Mouse (Mus musculus) CH12.LX (cell line): ENCODE data around the gene Anln. TPM values are rescaled to one million over a fixed set of nuclear protein-coding genes. Genes with fewer than 3 reads are reported as not detected.
A peak's percentile ranks its signal among the peaks of the same experiment; 100 is the strongest.

Experiments
- DNase-seq: peaks from one replicate; pipeline ENCODE4 v3.0.0-alpha.2; 2013; ENCODE audit errors: extremely low read depth
- H3K27ac ChIP-seq: 2 replicates; pipeline ENCODE4 v1.5.1; 2012; ENCODE audit warnings: low read depth, mild to moderate bottlenecking, control low read depth, moderate library complexity; ENCODE audit not compliant: insufficient read depth
- H3K27me3 ChIP-seq: replicated peaks from 2 replicates; pipeline ENCODE3; 2012; ENCODE audit warnings: inconsistent platforms
- H3K36me3 ChIP-seq, 2 experiments: replicated peaks in 1 of 2; 2 replicates each; pipeline versions ENCODE3 to v1.6.1; 2012; ENCODE audit warnings: inconsistent platforms in 1 of 2, low read length in 1 of 2, mild to moderate bottlenecking in 1 of 2, mixed read lengths in 1 of 2, moderate library complexity in 1 of 2; ENCODE audit not compliant: control insufficient read depth in 1 of 2, insufficient read depth in 1 of 2
- H3K4me1 ChIP-seq, 2 experiments: 2 replicates each; pipeline ENCODE4 v1.6.1; 2012; ENCODE audit warnings: inconsistent platforms in 1 of 2, moderate library complexity in 1 of 2; ENCODE audit not compliant: insufficient read depth in 2 of 2, control insufficient read depth in 1 of 2
- H3K4me2 ChIP-seq: 2 replicates; pipeline ENCODE4 v1.6.1; 2012; ENCODE audit warnings: low read depth, mild to moderate bottlenecking, control low read depth; ENCODE audit not compliant: poor library complexity, insufficient read depth, severe bottlenecking
- H3K4me3 ChIP-seq, 3 experiments: fragments of 150-350 bp in 1 of 3; sonication (generic) in 1 of 3; replicated peaks in 1 of 3; 2 replicates each; pipeline versions ENCODE3 to v1.5.1; 2011 to 2012; ENCODE audit warnings: low read depth in 2 of 3, low read length in 2 of 3, mild to moderate bottlenecking in 2 of 3, moderate library complexity in 2 of 3, control low read depth in 1 of 3, improper control_type of control experiment in 1 of 3, inconsistent platforms in 1 of 3, mixed read lengths in 1 of 3; ENCODE audit not compliant: poor library complexity in 1 of 3
- H3K79me2 ChIP-seq: replicated peaks from 2 replicates; pipeline ENCODE4 v1.6.1; 2012; ENCODE audit warnings: mild to moderate bottlenecking, moderate library complexity; ENCODE audit not compliant: control insufficient read depth, poor library complexity, insufficient read depth, severe bottlenecking; ENCODE audit errors: extremely low read depth
- H3K9ac ChIP-seq: 2 replicates; pipeline ENCODE4 v1.6.1; 2012; ENCODE audit warnings: low read depth, mild to moderate bottlenecking, control low read depth, moderate library complexity; ENCODE audit not compliant: insufficient read depth
- H3K9me3 ChIP-seq: replicated peaks from 2 replicates; pipeline ENCODE3; 2012; ENCODE audit warnings: low read length, inconsistent platforms, mixed read lengths
- CHD2 ChIP-seq: IDR thresholded peaks from 2 replicates; pipeline ENCODE4 v1.6.1; 2011; ENCODE audit warnings: low read length, improper control_type of control experiment
- ELF1 ChIP-seq: IDR thresholded peaks from 2 replicates; pipeline ENCODE4 v1.6.1; 2014; ENCODE audit warnings: low read depth, mild to moderate bottlenecking, inconsistent platforms, low read length, improper control_type of control experiment
- EP300 ChIP-seq: IDR thresholded peaks from 2 replicates; pipeline ENCODE4 v1.6.1; 2011; ENCODE audit warnings: low read length, improper control_type of control experiment
- ETS1 ChIP-seq: conservative IDR thresholded peaks from 2 replicates; pipeline ENCODE4 v1.6.1; 2012; ENCODE audit warnings: low read depth, mild to moderate bottlenecking, inconsistent platforms, low read length, improper control_type of control experiment, moderate library complexity
- JUND ChIP-seq: conservative IDR thresholded peaks from 2 replicates; pipeline ENCODE4 v1.6.1; 2011; ENCODE audit warnings: low read depth, low read length, improper control_type of control experiment
- KAT2A ChIP-seq: IDR thresholded peaks from 2 replicates; pipeline ENCODE4 v1.6.1; 2012; ENCODE audit warnings: low read length, improper control_type of control experiment, inconsistent platforms; ENCODE audit not compliant: insufficient replicate concordance
- MAFK ChIP-seq: IDR thresholded peaks from 2 replicates; pipeline ENCODE4 v1.6.1; 2011; ENCODE audit warnings: low read length, improper control_type of control experiment; ENCODE audit not compliant: insufficient replicate concordance
- MAZ ChIP-seq: IDR thresholded peaks from 2 replicates; pipeline ENCODE4 v1.6.1; 2012; ENCODE audit warnings: low read depth, mild to moderate bottlenecking, inconsistent platforms, low read length, improper control_type of control experiment, moderate library complexity
- MEF2A ChIP-seq: IDR thresholded peaks from 2 replicates; pipeline ENCODE4 v1.6.1; 2014; ENCODE audit warnings: low read depth, mild to moderate bottlenecking, inconsistent platforms, low read length, improper control_type of control experiment, borderline replicate concordance
- NRF1 ChIP-seq: IDR thresholded peaks from 2 replicates; pipeline ENCODE4 v1.6.1; 2014; ENCODE audit warnings: low read depth, mild to moderate bottlenecking, inconsistent platforms, low read length, improper control_type of control experiment, moderate library complexity
- PAX5 ChIP-seq: IDR thresholded peaks from 2 replicates; pipeline ENCODE4 v1.6.1; 2012; ENCODE audit warnings: low read length, inconsistent platforms, mixed read lengths
- RAD21 ChIP-seq: IDR thresholded peaks from 2 replicates; pipeline ENCODE4 v1.6.1; 2011; ENCODE audit warnings: low read depth, mild to moderate bottlenecking, low read length, improper control_type of control experiment, moderate library complexity
- SIN3A ChIP-seq: IDR thresholded peaks from 2 replicates; pipeline ENCODE4 v1.6.1; 2012; ENCODE audit warnings: low read length, improper control_type of control experiment, inconsistent platforms
- TBP ChIP-seq: conservative IDR thresholded peaks from 2 replicates; pipeline ENCODE4 v1.6.1; 2011; ENCODE audit warnings: low read depth, low read length, improper control_type of control experiment
- UBTF ChIP-seq: IDR thresholded peaks from 2 replicates; pipeline ENCODE4 v1.6.1; 2012; ENCODE audit warnings: low read depth, mild to moderate bottlenecking, inconsistent platforms, low read length, improper control_type of control experiment, moderate library complexity
- USF1 ChIP-seq: IDR thresholded peaks from 2 replicates; pipeline ENCODE4 v1.6.1; 2014; ENCODE audit warnings: low read depth, mild to moderate bottlenecking, inconsistent platforms, low read length, improper control_type of control experiment
- ZNF384 ChIP-seq: IDR thresholded peaks from 2 replicates; pipeline ENCODE4 v1.6.1; 2012; ENCODE audit warnings: low read depth, low read length, improper control_type of control experiment, inconsistent platforms
- dilution Hi-C: fragments of 300-500 bp; cut with MboI; formaldehyde crosslinking; loops from 2 replicates; pipeline ENCODE4 v1.14.3; 2020; ENCODE audit warnings: low sequenced_read_pairs; ENCODE audit not compliant: extremely low pct_unique_long_range_greater_than_20kb, extremely low pct_ligation_motif_present
- in situ Hi-C: fragments of 300-500 bp; cut with MboI; formaldehyde crosslinking; loops from 3 replicates; pipeline ENCODE4 v1.14.3; 2019; ENCODE audit warnings: low sequenced_read_pairs, low pct_ligation_motif_present, low pct_unique_long_range_greater_than_20kb, mixed read lengths
- polyA plus RNA-seq: library from polyadenylated mRNA; unstranded; fragments of >175 nt; gene quantifications from 2 replicates; pipeline ENCODE4 v1.2.1, GENCODE M21; 2012; ENCODE audit warnings: low read depth; ENCODE audit not compliant: insufficient read length
- total RNA-seq, 2 experiments: library from RNA; depleted of rRNA; stranded (reverse); fragments of 300-350 nt in 1 of 2; fragments of >200 nt in 1 of 2; gene quantifications; 2 replicates each; pipeline ENCODE4 v1.2.3; 2012 to 2014

Gene Anln
- total and polyA plus RNA-seq, 3 experiments, result 12.2 to 15.7 (median 12.3) TPM

- no peak overlapping the region for H3K4me2 ChIP-seq
- no peaks in the 10 kb centered on the region for H3K9me3 ChIP-seq
- dilution Hi-C loops (no loop called here), in situ Hi-C loops (no loop called here)
- no peaks in the 10 kb centered on the region for H3K79me2 ChIP-seq
- DNase-seq, result no peak
- H3K27ac ChIP-seq, result no peak overlapping the region
- TF ChIP-seq MEF2A (no peak), JUND (no peak), NRF1 (no peak), SIN3A (no peak), USF1 (no peak), MAFK (no peak)
- H3K27me3 ChIP-seq, result no peaks in the 10 kb centered on the region
- no peak overlapping the region for H3K9ac ChIP-seq
- no peak overlapping the region for H3K4me3 ChIP-seq
- no peaks in the 10 kb centered on the region for H3K36me3 ChIP-seq
- 0 out of 4 replicates have a peak, but pooled peaks cover 0 to 2% of the 10 kb centered on the region in 2 experiments for H3K4me1 ChIP-seq
These were observed 14.0 kb upstream of the Anln start for GRCm38 (mm10) chr9:22402976-22403375.

DNA sequence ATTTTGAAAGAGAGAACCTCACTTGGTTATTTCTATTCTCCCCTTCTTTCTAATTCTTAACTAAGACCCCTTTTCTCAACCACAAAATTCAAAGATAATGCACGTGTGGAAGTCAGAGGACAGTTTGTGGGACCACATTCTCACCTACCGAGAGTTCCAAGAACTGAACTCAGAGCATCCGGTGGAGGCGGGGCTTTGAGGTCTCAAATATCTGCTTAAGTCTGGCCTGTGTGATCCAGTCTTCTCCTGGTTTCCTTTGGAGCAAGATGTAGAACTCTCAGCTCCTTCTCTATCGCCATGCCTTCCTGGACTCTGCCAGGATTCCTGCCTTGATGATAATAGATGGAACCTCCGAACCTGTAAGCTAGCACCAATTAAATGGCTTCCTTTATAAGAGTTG is 13.0 kb upstream of the Anln start:
- H3K4me2 ChIP-seq, result no peak overlapping the region
- in situ Hi-C loops, result no loop called here
- no peak overlapping the region for H3K4me3 ChIP-seq
- no peak for DNase-seq
- TF ChIP-seq MAZ (no peak), KAT2A (no peak), ZNF384 (no peak), PAX5 (no peak), CHD2 (no peak), JUND (no peak), MAFK (no peak), RAD21 (no peak), ELF1 (no peak), ETS1 (no peak), USF1 (no peak)
- dilution Hi-C loops, result no loop called here
- H3K9me3 ChIP-seq, result no peaks in the 10 kb centered on the region
- no peaks in the 10 kb centered on the region for H3K27me3 ChIP-seq
- H3K36me3 ChIP-seq, result no peaks in the 10 kb centered on the region
- H3K79me2 ChIP-seq, result no peaks in the 10 kb centered on the region
- H3K27ac ChIP-seq, result no peak overlapping the region
- H3K4me1 ChIP-seq, result 0 out of 4 replicates have a peak, but pooled peaks cover 0 to 2% of the 10 kb centered on the region in 2 experiments
- H3K9ac ChIP-seq, result no peak overlapping the region

DNA sequence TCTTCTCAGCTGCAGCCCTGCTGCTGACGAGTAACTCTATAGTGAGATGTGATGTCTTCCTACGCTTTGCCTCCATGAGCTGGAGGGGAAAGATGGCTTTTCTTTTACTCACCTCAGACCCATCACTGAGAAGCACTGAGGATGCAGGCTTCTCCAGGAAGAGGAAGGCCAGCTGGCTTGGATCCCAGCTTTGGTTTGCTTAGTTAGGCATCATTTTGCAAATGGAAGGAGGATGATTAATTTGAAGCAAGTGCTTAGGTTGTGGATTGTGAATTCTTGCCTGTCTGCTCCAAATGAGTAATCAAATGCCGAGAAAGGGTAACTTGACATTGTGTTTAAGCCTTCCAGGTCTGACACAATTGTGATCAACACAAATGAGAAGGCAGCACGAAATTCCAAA is 10.0 kb upstream of the Anln start:
- in situ Hi-C loops (no loop called here), dilution Hi-C loops (no loop called here)
- no peaks in the 10 kb centered on the region for H3K36me3 ChIP-seq
- H3K27ac ChIP-seq, result no peak overlapping the region
- H3K4me3 ChIP-seq, result no peak overlapping the region
- TF ChIP-seq EP300 (no peak), TBP (0 out of 2 replicates have a peak, but pooled peaks have one; percentile 37), UBTF (no peak)
- H3K9ac ChIP-seq, result no peak overlapping the region
- DNase-seq, result no peak
- no peak overlapping the region for H3K4me2 ChIP-seq
- H3K27me3 ChIP-seq, result no peaks in the 10 kb centered on the region
- no peaks in the 10 kb centered on the region for H3K9me3 ChIP-seq
- peaks cover 0 to 2% of the 10 kb centered on the region in 2 experiments; a peak in 1 of 4 replicates for H3K4me1 ChIP-seq
- H3K79me2 ChIP-seq, result no peaks in the 10 kb centered on the region
